Mouse (Mus musculus) heart, adult 2 months (tissue): ENCODE measurements around the gene Fbxo42. TPM values are rescaled to one million over a fixed set of nuclear protein-coding genes. Genes with fewer than 3 reads are reported as not detected.

ENCODE experiments used
- DNase-seq, 2 experiments: peaks; one replicate each; pipeline ENCODE4 v3.0.0; 2021
- H3K27ac ChIP-seq: fragments of 200-600 bp; 2 replicates; pipeline ENCODE4 v1.8.1; 2022
- H3K27me3 ChIP-seq: fragments of 200-500 bp; 2 replicates; pipeline ENCODE4 v1.6.1; 2012; ENCODE audit warnings: mild to moderate bottlenecking, low read length, inconsistent platforms, mixed read lengths; ENCODE audit not compliant: control insufficient read depth, insufficient read depth
- H3K36me3 ChIP-seq: fragments of 200-500 bp; 2 replicates; pipeline ENCODE4 v1.6.1; 2012; ENCODE audit warnings: low read length, inconsistent platforms; ENCODE audit not compliant: control insufficient read depth, insufficient read depth
- H3K4me1 ChIP-seq: fragments of 200-500 bp; 2 replicates; pipeline ENCODE4 v1.6.1; 2011; ENCODE audit warnings: low read length; ENCODE audit not compliant: control insufficient read depth, insufficient read depth
- H3K4me3 ChIP-seq: fragments of 200-600 bp; 2 replicates; pipeline ENCODE4 v1.8.1; 2022
- H3K79me2 ChIP-seq: fragments of 200-500 bp; replicated peaks from 2 replicates; pipeline ENCODE4 v1.6.1; 2012; ENCODE audit warnings: mild to moderate bottlenecking, inconsistent platforms, low read length, moderate library complexity, mixed read lengths; ENCODE audit not compliant: control insufficient read depth, insufficient read depth
- H3K9ac ChIP-seq: fragments of 200-500 bp; 2 replicates; pipeline ENCODE4 v1.6.1; 2012; ENCODE audit warnings: low read depth, mild to moderate bottlenecking, control low read depth, inconsistent platforms, low read length, mixed read lengths
- CTCF ChIP-seq: fragments of 200-600 bp; IDR thresholded peaks from 2 replicates; pipeline ENCODE4 v1.8.1; 2022; ENCODE audit warnings: antibody characterized with exemption, mild to moderate bottlenecking, moderate library complexity
- EP300 ChIP-seq: fragments of 200-500 bp; IDR thresholded peaks from 2 replicates; pipeline ENCODE4 v1.6.1; 2011; ENCODE audit warnings: low read depth, low read length, control low read depth; ENCODE audit not compliant: insufficient read depth
- POLR2A ChIP-seq: fragments of 200-500 bp; IDR thresholded peaks from 2 replicates; pipeline ENCODE4 v1.6.1; 2011; ENCODE audit warnings: mild to moderate bottlenecking, low read depth, low read length, control low read depth; ENCODE audit not compliant: insufficient read depth
- WGBS: fragments of 180-500 bp; shearing (Covaris S2); methylation state at CpG from one replicate; pipeline ENCODE4 v1.1.7; 2018; 5-methylcytosine and 5-hydroxymethylcytosine counted together
- intact Hi-C: fragments of 180-260 bp; cut with DNase I; formaldehyde crosslinking; loops from one replicate; pipeline ENCODE4 v1.15.1; 2025
- polyA plus RNA-seq: library from polyadenylated mRNA; depleted of rRNA; stranded (reverse); fragments of >200 nt; gene quantifications from 2 replicates; pipeline ENCODE4 v1.2.3, GENCODE M21; 2012
- total RNA-seq, 2 experiments: library from RNA; stranded (reverse); gene quantifications; 2 replicates each; pipeline ENCODE4 v1.2.3; 2021

Gene Fbxo42
- total and polyA plus RNA-seq, 3 experiments = 7.6 to 11.3 (median 9.0) TPM

DNA sequence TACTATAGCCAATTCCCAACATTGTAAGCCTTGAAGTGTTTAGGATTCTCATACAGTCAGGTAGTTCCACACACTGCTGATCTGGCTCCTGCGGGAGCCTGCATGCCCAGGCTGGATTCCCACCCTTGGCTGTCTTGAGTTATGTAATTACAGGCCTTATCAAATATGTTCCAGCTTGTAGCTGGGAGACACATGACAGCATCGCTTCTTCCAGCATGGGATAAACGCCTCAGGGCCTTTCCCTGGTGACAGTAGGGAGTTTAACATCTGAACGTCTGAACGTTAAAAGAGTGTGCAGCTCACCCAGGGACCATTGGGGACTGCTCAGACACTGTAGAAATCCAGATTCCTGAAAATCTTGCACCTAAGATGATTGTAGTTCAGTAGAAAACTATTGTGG is 28.1 kb downstream of the Fbxo42 start:
- DNase-seq = peak in 1 of 2 experiments; percentile 31
- TF ChIP-seq EP300 (0 out of 2 replicates have a peak, but pooled peaks have one; percentile 41), CTCF (no peak), POLR2A (no peak)

DNA sequence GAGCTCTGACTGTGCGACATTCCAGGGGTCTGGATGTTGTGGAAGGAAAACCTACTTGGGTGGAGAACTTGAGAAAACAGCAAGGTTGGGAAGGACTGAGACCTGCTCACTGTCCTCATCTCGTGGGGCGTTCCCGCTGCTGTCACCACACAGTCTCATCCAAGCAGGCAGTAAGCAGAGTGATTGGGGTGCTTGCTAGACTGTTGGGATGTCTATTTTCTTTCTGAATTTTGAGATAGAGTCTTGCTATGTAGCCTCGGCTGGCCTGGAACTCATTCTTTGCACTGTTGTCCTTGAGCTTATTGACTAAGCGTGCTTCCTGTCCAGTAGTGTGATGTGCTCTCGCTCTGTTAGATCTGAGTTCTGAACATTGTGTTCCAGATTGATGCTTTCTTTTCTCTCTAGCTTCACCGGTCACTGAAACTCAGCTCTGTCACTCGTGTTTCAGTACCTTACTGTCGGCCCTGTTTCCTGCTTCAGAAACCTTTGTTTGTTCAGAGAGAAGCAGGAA is 28.7 kb downstream of the Fbxo42 start:
- Histone ChIP-seq H3K27ac (peak overlapping the region; percentile 34), H3K36me3 (peaks cover 8% of the 10 kb centered on the region), H3K27me3 (no peaks in the 10 kb centered on the region), H3K9ac (no peak overlapping the region; the same call in 1 of the 2 replicates), H3K79me2 (no peaks in the 10 kb centered on the region), H3K4me3 (no peak overlapping the region), H3K4me1 (peaks cover 11% of the 10 kb centered on the region)
- TF ChIP-seq EP300 = no peak
- TF ChIP-seq POLR2A = no peak
- no peak for TF ChIP-seq CTCF
- 55% methylated on average over 10 of the region's 10 CpGs for whole genome bisulfite sequencing
- intact Hi-C loops = no loop called here
- DNase-seq = no peak

More for the DNA sequence above, 28.1 kb downstream of the Fbxo42 start:
- Histone ChIP-seq H3K4me1 (peaks cover 11% of the 10 kb centered on the region), H3K27me3 (no peaks in the 10 kb centered on the region), H3K4me3 (no peak overlapping the region), H3K27ac (peak overlapping the region; percentile 34), H3K36me3 (peaks cover 8% of the 10 kb centered on the region), H3K79me2 (no peaks in the 10 kb centered on the region), H3K9ac (no peak overlapping the region)
- intact Hi-C loops = no loop called here
- WGBS = 39% methylated on average over 5 of the region's 5 CpGs

DNA sequence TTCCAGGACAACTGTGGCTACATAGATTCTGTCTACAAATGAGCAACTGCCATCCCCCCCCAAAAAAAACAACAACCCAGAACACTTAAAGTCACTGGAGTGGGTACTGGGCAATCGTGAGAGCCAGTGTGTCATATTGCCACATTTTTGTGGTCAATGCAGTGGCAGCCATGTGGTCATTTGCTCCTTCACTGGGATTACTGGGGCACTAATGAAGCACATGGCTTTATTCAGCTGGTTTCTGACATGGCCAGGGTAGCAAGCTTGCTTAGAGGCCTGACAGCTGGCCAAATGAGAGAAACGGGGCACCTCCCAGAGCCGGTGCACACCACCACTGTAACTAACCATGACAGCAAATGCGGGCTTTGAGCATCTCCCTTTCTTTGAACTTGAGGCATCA is 30.8 kb downstream of the Fbxo42 start:
- 87% methylated on average over 4 of the region's 4 CpGs for WGBS
- H3K79me2 ChIP-seq = no peaks in the 10 kb centered on the region
- H3K9ac ChIP-seq = no peak overlapping the region
- H3K27ac ChIP-seq = no peak overlapping the region
- peaks cover 8% of the 10 kb centered on the region for H3K36me3 ChIP-seq
- H3K4me1 ChIP-seq = peaks cover 11% of the 10 kb centered on the region
- no peak overlapping the region for H3K4me3 ChIP-seq
- TF ChIP-seq POLR2A (no peak), EP300 (no peak), CTCF (no peak)
- no peak for DNase-seq
- no peaks in the 10 kb centered on the region for H3K27me3 ChIP-seq
- intact Hi-C loops = no loop called here

DNA sequence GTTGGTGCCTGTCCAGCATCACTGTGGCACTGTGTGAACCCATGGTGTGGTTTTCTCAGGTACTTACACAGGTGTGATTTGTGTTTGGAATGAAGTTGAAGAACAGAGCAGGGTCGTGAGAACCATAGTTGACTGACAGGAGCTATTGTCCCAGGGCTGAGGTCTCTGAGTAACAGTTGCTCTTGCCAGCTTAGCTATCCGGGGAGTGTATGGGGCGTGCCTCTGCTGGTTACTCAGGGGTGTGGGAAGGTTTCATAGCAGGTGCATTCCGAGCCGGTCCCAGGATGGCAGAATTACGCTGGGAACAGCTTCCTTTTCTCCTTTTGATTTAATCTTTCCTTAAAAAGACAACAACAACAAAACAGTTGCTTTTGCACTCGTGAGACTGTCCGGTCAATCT is 33.1 kb downstream of the Fbxo42 start:
- DNase-seq = no peak
- Histone ChIP-seq H3K27me3 (no peaks in the 10 kb centered on the region), H3K36me3 (peaks cover 8% of the 10 kb centered on the region; the same call in 1 of the 2 replicates), H3K79me2 (no peaks in the 10 kb centered on the region), H3K4me3 (no peak overlapping the region), H3K9ac (no peak overlapping the region), H3K4me1 (peaks cover 8% of the 10 kb centered on the region), H3K27ac (no peak overlapping the region)
- 86% methylated on average over 8 of the region's 8 CpGs for WGBS
- intact Hi-C loops = no loop called here
- TF ChIP-seq POLR2A = no peak
- no peak for TF ChIP-seq CTCF
- TF ChIP-seq EP300 = no peak

DNA sequence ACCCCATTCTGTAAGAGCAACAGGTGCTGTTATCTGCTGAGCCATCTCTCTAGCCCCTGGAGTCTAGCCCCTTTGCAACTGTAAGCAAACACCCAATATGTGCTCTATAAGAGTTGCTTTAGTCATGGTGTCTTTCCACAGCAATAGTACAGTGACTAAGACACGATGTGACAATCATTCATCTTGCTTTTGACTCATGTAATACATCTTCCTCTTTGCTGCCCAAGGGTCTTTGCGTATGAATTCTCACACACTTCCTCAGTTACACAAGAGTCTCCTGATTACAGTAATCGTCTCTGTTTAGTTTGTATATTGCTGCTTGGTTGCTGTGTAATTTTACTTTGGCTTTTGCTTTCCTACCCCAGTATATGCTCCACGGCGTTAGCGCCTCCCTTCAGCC is 34.3 kb downstream of the Fbxo42 start:
- H3K4me1 ChIP-seq = peaks cover 7% of the 10 kb centered on the region
- no peak overlapping the region for H3K27ac ChIP-seq
- no peaks in the 10 kb centered on the region for H3K79me2 ChIP-seq
- 93% methylated on average over 6 of the region's 6 CpGs for WGBS
- no peak for DNase-seq
- no peaks in the 10 kb centered on the region for H3K27me3 ChIP-seq
- no peak overlapping the region for H3K4me3 ChIP-seq
- TF ChIP-seq POLR2A = no peak
- no peak for TF ChIP-seq CTCF
- TF ChIP-seq EP300 = no peak
- H3K36me3 ChIP-seq = no peaks in the 10 kb centered on the region
- intact Hi-C loops = no loop called here
- H3K9ac ChIP-seq = no peak overlapping the region

DNA sequence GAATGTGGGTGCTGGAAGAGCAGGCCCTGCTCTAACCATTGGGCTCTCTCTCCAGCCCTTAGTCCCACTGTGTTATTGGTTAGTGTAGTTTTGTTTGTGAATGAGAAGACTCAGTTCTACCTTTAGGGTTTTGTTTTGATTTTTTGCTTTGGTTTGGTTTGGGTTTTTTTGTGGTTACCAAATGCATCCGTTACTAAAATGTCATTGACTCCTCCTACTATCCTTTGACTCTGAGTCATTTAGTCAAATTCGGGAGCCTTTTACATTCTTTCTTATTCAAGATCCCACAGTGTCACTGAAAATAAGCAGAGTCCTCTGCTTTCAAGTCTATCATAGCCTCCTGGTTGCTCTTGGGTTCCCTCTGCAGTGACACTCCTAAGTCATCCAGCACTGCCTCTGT is 36.2 kb downstream of the Fbxo42 start:
- DNase-seq = no peak
- intact Hi-C loops = no loop called here
- Histone ChIP-seq H3K4me3 (no peak overlapping the region), H3K4me1 (peaks cover 7% of the 10 kb centered on the region), H3K79me2 (no peaks in the 10 kb centered on the region), H3K27ac (no peak overlapping the region), H3K36me3 (no peaks in the 10 kb centered on the region; the same call in 1 of the 2 replicates), H3K9ac (no peak overlapping the region), H3K27me3 (no peaks in the 10 kb centered on the region)
- TF ChIP-seq CTCF = no peak
- no peak for TF ChIP-seq EP300
- WGBS = 83% methylated on average over 2 of the region's 2 CpGs
